Mouse (Mus musculus) olfactory bulb, adult 2 months (tissue): ENCODE results near the gene Ston2.

Source experiments
- CTCF ChIP-seq: fragments of 200-500 bp; IDR thresholded peaks from 2 replicates; pipeline ENCODE4 v1.5.1; 2012; ENCODE audit warnings: low read depth, mild to moderate bottlenecking, low read length, moderate library complexity; ENCODE audit not compliant: insufficient read depth
- POLR2A ChIP-seq: fragments of 200-500 bp; IDR thresholded peaks from 2 replicates; pipeline ENCODE4 v1.6.1; 2012; ENCODE audit warnings: mild to moderate bottlenecking, low read depth, low read length, moderate library complexity; ENCODE audit not compliant: insufficient read depth

- TF ChIP-seq CTCF (no peak), POLR2A (no peak)
Measured at GRCm38 (mm10) chr12:91768176-91768575, 20.0 kb downstream of the Ston2 start.
